Mouse (Mus musculus): Measurements from ENCODE around the gene Emc9. TPM values are rescaled to one million over a fixed set of nuclear protein-coding genes. Genes with fewer than 3 reads are reported as not detected.

Emc9 gene
- polyA plus RNA-seq, 2 experiments: 6.9 to 7.0 TPM

GRCm38 (mm10) chr14:55589771-55590448 is 4.8 kb upstream of the Emc9 start:
- TF ChIP-seq POLR2A (IDR thresholded peaks at IDR 0.05; ENCODE audit: borderline replicate concordance, extremely low read depth, insufficient read depth, insufficient read length): no peak
- Histone ChIP-seq H3K36me3 (ENCODE audit: control insufficient read depth, insufficient read depth, low read length) (peaks cover 34% of the 10 kb centered on the region), H3K27me3 (ENCODE audit: control insufficient read depth, insufficient read depth, low read length) (no peaks in the 10 kb centered on the region), H3K27ac (replicated peaks; ENCODE audit: low read depth, low read length) (peak overlapping the region; percentile 76; the same call in 1 of the 2 replicates), H3K9me3 (ENCODE audit: control insufficient read depth, low read length) (no peaks in the 10 kb centered on the region), H3K4me1 (ENCODE audit: control insufficient read depth, insufficient read depth, low read length) (peaks cover 15% of the 10 kb centered on the region), H3K4me2 (replicated peaks; ENCODE audit: low read depth, low read length, severe bottlenecking) (peak overlapping the region; percentile 85), H3K9ac (ENCODE audit: low read depth, low read length, severe bottlenecking) (peak overlapping the region; percentile 57), H3K4me3 (replicated peaks; ENCODE audit: low read length) (peak overlapping the region; percentile 91)
- WGBS: 83% methylated on average over 11 of the region's 11 CpGs
- ATAC-seq (ENCODE audit: low FRiP score, low read depth) (no peak), DNase-seq (ENCODE audit: low spot score) (no peak)

- Histone ChIP-seq H3K4me3 (replicated peaks; ENCODE audit: low read length) (no peak overlapping the region), H3K27ac (replicated peaks; ENCODE audit: low read depth, low read length) (no peak overlapping the region), H3K4me1 (ENCODE audit: control insufficient read depth, insufficient read depth, low read length) (peaks cover 15% of the 10 kb centered on the region), H3K9me3 (ENCODE audit: control insufficient read depth, low read length) (no peaks in the 10 kb centered on the region), H3K9ac (ENCODE audit: low read depth, low read length, severe bottlenecking) (no peak overlapping the region), H3K4me2 (replicated peaks; ENCODE audit: low read depth, low read length, severe bottlenecking) (no peak overlapping the region), H3K36me3 (ENCODE audit: control insufficient read depth, insufficient read depth, low read length) (peaks cover 28% of the 10 kb centered on the region), H3K27me3 (ENCODE audit: control insufficient read depth, insufficient read depth, low read length) (no peaks in the 10 kb centered on the region)
- WGBS: 93% methylated on average over 5 of the region's 5 CpGs
- ATAC-seq (ENCODE audit: low FRiP score, low read depth) (no peak), DNase-seq (ENCODE audit: low spot score) (no peak)
- TF ChIP-seq POLR2A (IDR thresholded peaks at IDR 0.05; ENCODE audit: borderline replicate concordance, extremely low read depth, insufficient read depth, insufficient read length): no peak
These were observed 4.2 kb upstream of the Emc9 start for GRCm38 (mm10) chr14:55589271-55589670.

- H3K4me2 ChIP-seq (replicated peaks; ENCODE audit: low read depth, low read length, severe bottlenecking): no peak overlapping the region
- no peak overlapping the region for H3K9ac ChIP-seq (ENCODE audit: low read depth, low read length, severe bottlenecking)
- ATAC-seq (ENCODE audit: low FRiP score, low read depth): no peak
- H3K36me3 ChIP-seq (ENCODE audit: control insufficient read depth, insufficient read depth, low read length): peaks cover 33% of the 10 kb centered on the region
- H3K27me3 ChIP-seq (ENCODE audit: control insufficient read depth, insufficient read depth, low read length): no peaks in the 10 kb centered on the region
- whole genome bisulfite sequencing: 93% methylated on average over 2 of the region's 2 CpGs
- no peak for TF ChIP-seq POLR2A (IDR thresholded peaks at IDR 0.05; ENCODE audit: borderline replicate concordance, extremely low read depth, insufficient read depth, insufficient read length)
- no peak overlapping the region for H3K4me3 ChIP-seq (replicated peaks; ENCODE audit: low read length)
- H3K9me3 ChIP-seq (ENCODE audit: control insufficient read depth, low read length): no peaks in the 10 kb centered on the region
- H3K27ac ChIP-seq (replicated peaks; ENCODE audit: low read depth, low read length): no peak overlapping the region
- DNase-seq (ENCODE audit: low spot score): no peak
- peaks cover 7% of the 10 kb centered on the region for H3K4me1 ChIP-seq (ENCODE audit: control insufficient read depth, insufficient read depth, low read length)
These were observed 1.0 kb upstream of the Emc9 start for GRCm38 (mm10) chr14:55586149-55586548.

GRCm38 (mm10) chr14:55585566-55585960 is 461 bp upstream of the Emc9 start:
- Histone ChIP-seq H3K4me3 (replicated peaks; ENCODE audit: low read length) (peak overlapping the region; percentile 43; the same call in 1 of the 2 replicates), H3K36me3 (ENCODE audit: control insufficient read depth, insufficient read depth, low read length) (peaks cover 37% of the 10 kb centered on the region), H3K4me2 (replicated peaks; ENCODE audit: low read depth, low read length, severe bottlenecking) (peak overlapping the region; percentile 54; the same call in 1 of the 2 replicates), H3K27me3 (ENCODE audit: control insufficient read depth, insufficient read depth, low read length) (no peaks in the 10 kb centered on the region), H3K27ac (replicated peaks; ENCODE audit: low read depth, low read length) (no peak overlapping the region), H3K9ac (ENCODE audit: low read depth, low read length, severe bottlenecking) (no peak overlapping the region), H3K4me1 (ENCODE audit: control insufficient read depth, insufficient read depth, low read length) (peaks cover 7% of the 10 kb centered on the region), H3K9me3 (ENCODE audit: control insufficient read depth, low read length) (no peaks in the 10 kb centered on the region)
- 58% methylated on average over 6 of the region's 6 CpGs for WGBS
- TF ChIP-seq POLR2A (IDR thresholded peaks at IDR 0.05; ENCODE audit: borderline replicate concordance, extremely low read depth, insufficient read depth, insufficient read length): no peak
- ATAC-seq (ENCODE audit: low FRiP score, low read depth): no peak
- DNase-seq (ENCODE audit: low spot score): no peak

- Histone ChIP-seq H3K4me2 (replicated peaks; ENCODE audit: low read depth, low read length, severe bottlenecking) (peak overlapping the region; percentile 54), H3K36me3 (ENCODE audit: control insufficient read depth, insufficient read depth, low read length) (peaks cover 40% of the 10 kb centered on the region), H3K4me3 (replicated peaks; ENCODE audit: low read length) (peak overlapping the region; percentile 43), H3K9me3 (ENCODE audit: control insufficient read depth, low read length) (no peaks in the 10 kb centered on the region), H3K9ac (ENCODE audit: low read depth, low read length, severe bottlenecking) (peak overlapping the region; percentile 48), H3K27me3 (ENCODE audit: control insufficient read depth, insufficient read depth, low read length) (no peaks in the 10 kb centered on the region), H3K4me1 (ENCODE audit: control insufficient read depth, insufficient read depth, low read length) (no peaks in the 10 kb centered on the region), H3K27ac (replicated peaks; ENCODE audit: low read depth, low read length) (no peak overlapping the region)
- WGBS: 37% methylated on average over 5 of the region's 5 CpGs
- no peak for ATAC-seq (ENCODE audit: low FRiP score, low read depth)
- DNase-seq (ENCODE audit: low spot score): no peak
- no peak for TF ChIP-seq POLR2A (IDR thresholded peaks at IDR 0.05; ENCODE audit: borderline replicate concordance, extremely low read depth, insufficient read depth, insufficient read length)
These were observed 800 bp downstream of the Emc9 start for GRCm38 (mm10) chr14:55584303-55584701.

Data from limb, embryonic 14.5 days (tissue).